Mouse (Mus musculus) layer of hippocampus, adult 18-20 months (tissue): Measurements from ENCODE around the gene Socs4. TPM values are rescaled to one million over a fixed set of nuclear protein-coding genes. Genes with fewer than 3 reads are reported as not detected.

Source experiments
- DNase-seq, 2 experiments: peaks; one replicate each; pipeline ENCODE4 v3.0.0; 2022; ENCODE audit warnings: low spot score in 2 of 2
- long read RNA-seq: library from polyadenylated mRNA; stranded (forward); transcript quantifications from one replicate; pipeline ENCODE4 v2.0.0, GENCODE M21; 2021
- total RNA-seq, 2 experiments: library from RNA; stranded (reverse); gene quantifications; 2 replicates each; pipeline ENCODE4 v1.2.3; 2021

Socs4 gene
- total RNA-seq = 10 to 100 TPM; 11.7 to 13.2 TPM
- long read RNA-seq = 0 reads

DNA sequence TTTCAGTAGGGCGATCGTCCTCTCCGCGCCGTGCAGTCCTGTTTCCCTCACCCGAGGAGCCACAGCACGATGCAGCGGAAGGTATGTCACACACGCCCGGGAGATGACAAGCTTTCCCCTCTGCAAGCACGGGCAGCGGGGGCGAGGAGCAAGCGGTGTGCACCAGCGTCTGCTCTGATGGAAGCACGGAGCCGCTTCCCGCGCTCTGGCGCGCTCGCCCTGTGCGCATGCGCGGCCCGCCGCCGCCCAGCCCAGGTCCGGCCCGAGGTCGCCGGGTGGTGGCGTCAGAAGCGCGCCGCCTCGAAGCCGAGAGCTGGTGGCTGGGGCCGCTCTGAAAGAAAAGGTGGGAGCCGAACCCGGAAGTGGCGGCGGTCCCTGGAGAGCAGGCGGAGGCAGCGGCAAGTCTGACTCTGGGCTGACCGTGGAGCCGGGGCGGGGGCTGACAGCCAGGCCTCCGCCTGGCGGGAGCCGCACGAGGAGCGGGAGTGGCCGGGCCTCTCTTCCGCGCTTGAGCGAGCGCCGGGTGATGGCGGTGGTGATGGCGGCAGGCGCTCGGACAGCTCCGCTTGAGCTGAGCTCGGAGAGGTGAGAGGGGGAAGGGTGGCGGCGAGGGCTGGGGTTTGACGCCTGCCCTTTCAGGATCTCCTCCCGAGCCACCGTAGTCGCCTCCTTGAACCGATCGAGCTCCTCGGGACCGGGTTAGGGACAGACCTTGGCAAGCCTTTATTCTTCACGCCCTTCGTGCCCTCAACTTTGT, at the start of gene Socs4, which contains the start of gene Wdhd1:
TSS of gene Socs4 (plus strand) at position 295 of the 757 bp plus-strand sequence.
TSS of gene Wdhd1 (minus strand) at position 221 of the 757 bp plus-strand sequence.
- peak; percentile 90 to 94 for DNase-seq

DNA sequence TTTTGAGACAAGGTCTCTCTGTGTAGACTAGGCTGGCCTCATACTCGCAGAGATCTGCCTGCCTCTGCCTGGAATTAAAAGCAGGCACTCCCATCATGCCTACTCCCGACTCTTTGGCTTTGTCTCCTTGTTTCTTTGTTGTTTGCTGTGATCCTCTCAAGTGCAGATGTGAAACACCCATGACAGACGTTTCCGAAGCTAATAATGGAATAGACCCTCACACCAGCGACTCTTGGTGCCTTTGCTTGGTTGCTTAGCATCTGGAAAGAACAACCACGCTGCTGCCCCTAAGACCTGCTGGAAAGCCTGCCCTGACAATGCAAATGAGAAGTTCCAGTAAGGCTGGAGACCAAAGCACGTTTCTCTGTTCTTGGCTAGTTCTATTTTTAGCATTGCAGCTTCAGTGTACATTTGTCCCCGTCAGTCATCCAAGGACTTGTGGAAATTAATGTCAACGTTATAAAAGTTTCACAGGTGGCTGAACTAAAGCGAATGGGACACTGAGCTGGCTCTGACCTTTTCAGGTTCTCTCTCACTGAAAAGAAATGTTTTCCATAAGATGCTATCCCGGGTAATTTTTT, 46.8 kb upstream of the Socs4 start:
- DNase-seq = no peak

GRCm38 (mm10) chr14:47233602-47234001, 43.1 kb upstream of the Socs4 start:
- DNase-seq = no peak

GRCm38 (mm10) chr14:47234032-47234431, 42.7 kb upstream of the Socs4 start:
- DNase-seq = no peak

DNA sequence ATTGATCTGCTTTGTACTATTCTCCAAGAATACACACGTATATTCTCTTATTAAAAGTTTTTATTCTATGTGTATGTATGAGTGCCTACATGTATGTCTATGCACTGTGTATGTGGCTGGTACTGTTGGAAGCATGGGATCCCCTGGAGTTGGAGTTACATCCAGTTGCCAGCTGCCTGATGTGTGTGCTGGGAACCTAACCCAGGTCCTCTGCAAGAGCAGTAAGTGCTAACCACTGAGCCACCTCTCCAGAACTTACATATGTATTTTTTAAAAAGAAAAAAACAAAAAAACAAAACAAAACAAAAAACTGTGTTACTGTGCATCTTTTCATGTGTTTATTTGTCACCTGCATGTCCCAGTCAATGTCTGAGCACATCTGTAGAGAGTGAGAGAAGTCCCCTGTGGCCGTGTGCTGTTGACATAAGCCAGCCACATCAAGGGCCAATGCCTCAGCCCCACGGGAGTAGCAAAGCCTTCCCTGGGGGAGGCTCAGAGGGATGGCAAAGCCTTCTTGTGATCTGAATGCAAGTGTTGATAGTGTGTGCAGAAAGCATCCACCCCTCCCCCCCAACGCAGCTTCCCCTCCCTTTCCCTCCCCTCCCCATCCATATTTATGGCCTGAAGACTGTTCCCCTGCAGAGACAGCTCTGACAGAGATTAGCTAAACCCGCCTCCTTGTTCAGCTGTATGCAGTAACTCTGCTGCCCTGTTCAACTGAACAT, 42.0 kb upstream of the Socs4 start:
- no peak for DNase-seq

- no peak for DNase-seq
Observed at GRCm38 (mm10) chr14:47236491-47236890, 40.2 kb upstream of the Socs4 start.

GRCm38 (mm10) chr14:47237286-47237685, 39.4 kb upstream of the Socs4 start:
- no peak for DNase-seq

GRCm38 (mm10) chr14:47240600-47240999, 36.1 kb upstream of the Socs4 start:
- no peak for DNase-seq

DNA sequence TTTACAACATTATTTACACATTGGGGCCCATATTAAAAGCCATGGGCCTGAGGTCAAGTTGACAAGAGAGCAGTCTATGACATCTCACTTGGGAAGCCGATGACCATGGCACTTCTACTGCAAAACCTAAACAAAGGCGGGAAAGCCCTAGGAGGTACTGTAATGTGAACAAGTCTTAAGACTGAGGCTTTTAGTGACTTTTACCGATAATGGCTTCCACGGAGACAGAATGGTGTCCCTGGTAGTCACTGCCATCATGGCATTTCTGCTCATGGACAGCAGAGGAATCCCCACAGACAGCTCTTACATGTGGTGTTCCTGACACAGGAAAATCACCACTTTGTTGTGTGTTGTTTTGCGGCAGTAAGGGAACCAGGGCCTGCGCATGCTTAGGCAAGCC, 35.7 kb upstream of the Socs4 start:
- no peak for DNase-seq

- DNase-seq = no peak
Observed at GRCm38 (mm10) chr14:47242753-47243152, 34.0 kb upstream of the Socs4 start.

DNA sequence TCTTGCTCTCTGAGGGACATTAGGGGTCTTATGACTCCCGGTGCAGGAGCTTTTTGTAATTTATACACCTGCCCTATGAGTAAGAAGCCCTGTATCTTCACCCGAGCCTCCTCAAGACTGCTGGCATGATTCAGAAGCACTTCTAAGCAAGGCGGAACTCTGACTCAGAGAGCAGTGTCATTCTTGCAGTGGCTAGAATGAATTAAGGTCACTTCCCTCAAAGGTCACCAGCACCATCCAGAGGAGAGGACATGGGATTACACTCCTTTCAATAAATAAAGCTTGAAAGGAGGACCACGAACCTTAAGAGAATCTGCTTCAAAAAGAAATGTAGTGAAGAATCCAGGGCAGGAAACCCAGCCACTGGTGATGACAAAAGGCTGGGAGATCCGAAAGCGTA, 26.9 kb upstream of the Socs4 start:
- no peak for DNase-seq

- DNase-seq = peak; percentile 12 to 79
Observed at GRCm38 (mm10) chr14:47264866-47265265, 11.9 kb upstream of the Socs4 start.

DNA sequence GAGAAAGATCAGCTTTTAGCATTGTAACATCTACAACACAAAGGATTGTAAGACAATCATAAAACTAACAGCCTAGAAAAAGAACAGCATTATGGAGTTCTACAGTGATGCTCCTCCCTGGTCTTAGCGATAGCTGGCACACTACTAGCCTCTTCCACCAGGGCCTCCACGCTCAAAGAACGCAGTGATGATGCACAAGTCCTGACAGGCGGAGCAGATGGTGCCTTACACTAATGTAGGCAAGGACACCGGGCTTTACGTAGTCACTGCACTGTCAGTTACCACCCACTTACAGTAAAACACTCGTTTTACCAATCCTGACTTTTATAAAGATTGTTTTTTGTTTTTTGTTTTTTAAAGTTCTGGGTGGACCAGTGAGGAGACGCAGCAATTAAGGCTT, 10.9 kb upstream of the Socs4 start:
- peak; percentile 16 to 59 for DNase-seq

GRCm38 (mm10) chr14:47269056-47269455, 7.7 kb upstream of the Socs4 start:
- no peak for DNase-seq

DNA sequence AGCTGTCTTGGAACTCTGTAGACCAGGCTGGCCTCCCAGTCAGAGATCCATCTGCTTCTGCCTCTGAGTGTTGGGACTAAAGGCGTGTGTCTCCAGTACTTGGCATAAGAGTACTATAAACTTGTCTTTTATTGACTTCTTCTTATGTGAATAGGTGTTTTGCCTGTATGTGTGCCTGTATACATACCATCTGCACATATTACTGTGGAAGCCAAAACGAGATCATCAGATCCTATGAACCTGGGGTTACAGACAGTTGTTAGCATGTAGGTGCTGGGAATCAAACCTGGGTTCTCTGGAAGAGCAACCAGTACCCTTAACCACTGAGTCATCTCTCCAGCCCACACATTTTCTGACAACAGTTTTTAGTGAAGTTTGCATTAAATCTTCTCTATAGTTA, 7.0 kb upstream of the Socs4 start:
- DNase-seq = no peak

DNA sequence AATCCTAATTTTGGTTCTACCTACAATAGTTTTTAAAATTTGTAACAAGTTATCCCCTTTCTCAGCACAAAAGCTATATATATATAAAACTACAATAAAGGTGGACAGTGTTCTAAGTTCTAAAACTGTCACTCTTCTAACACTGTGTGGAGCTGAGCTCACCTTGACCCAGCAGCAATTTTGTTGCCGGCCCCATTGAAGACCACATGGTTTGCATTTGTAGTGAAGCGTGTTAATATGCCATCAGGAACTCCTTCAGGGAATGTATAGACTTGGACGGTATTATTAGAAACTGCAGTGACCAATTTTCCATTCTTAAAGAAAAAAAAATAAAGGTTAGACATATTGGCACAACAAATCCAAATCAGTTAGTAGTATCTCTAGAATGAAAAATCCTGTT, 3.0 kb upstream of the Socs4 start:
- no peak for DNase-seq

DNA sequence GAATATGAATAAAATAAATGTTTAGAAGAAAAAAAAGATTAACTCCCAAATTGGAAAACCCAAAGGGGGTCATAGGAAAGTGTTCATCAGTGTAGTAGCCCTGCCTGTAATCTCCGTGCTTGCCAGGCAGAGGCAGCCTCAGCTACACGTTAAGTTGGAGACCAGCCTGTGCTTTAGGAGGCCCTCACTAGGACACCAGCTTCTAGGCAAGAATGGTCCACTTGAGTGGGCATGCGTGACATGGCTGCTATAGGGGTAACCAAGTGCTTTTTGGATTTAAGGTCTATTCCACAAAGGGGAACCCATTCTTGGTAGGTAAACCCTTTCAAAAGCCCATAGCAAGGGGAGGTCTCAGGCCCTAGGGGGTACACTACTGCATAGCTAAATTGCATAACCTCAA, 1.3 kb upstream of the Socs4 start:
- no peak for DNase-seq

DNA sequence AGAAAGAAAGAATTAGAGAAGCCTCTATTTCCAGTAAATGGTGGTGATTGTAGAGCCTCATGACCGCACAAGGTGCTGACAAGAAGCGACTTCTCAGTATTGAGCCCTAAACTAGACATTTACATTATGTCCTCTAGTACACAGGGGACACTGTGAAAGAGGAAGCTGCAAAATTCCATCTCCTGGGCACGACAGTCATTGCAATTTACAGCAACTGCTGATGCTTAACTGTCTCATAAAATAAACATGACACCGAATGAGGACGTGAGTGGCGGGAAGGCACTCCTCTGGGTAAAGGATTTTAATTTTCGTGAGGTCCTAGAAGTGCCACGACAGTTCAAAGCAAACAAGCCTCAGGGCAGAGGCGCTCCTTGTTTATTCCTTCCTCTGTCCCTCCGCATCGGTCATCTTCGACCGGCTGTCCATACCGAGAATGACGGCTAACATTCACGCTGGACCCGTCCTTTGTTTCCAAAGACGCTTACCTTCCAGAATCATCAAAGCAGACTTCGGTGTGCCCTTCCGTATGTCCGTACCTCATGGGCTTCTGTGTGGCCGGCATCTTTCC, 611 bp upstream of the Socs4 start:
- DNase-seq = peak in 1 of 2 experiments; percentile 18

DNA sequence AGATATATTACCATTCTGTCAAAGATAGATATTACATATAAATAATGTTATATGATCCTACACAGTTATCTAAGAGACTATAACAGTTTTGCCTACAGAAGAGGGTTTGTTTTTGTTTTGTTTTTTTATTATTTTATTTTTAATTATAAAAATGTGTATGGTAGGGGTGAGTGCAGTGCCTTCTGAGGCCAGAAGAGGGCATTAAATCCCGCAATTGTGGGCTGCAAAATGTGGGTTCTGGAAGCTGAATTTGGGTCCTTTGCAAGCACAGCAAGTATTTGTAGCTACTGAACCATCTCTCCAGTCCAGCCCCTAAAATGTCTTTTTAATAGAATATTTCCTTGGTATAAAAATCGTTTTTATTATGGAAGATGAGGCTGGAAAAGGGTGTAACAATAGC, 2.3 kb downstream of the Socs4 start:
- DNase-seq = no peak

- DNase-seq = no peak
Observed at GRCm38 (mm10) chr14:47281535-47281934, 4.8 kb downstream of the Socs4 start.

- peak in 1 of 2 experiments; percentile 30 for DNase-seq
Observed at GRCm38 (mm10) chr14:47283568-47283967, 6.8 kb downstream of the Socs4 start.

- DNase-seq = no peak
Observed at GRCm38 (mm10) chr14:47285271-47285670, 8.5 kb downstream of the Socs4 start.
